Mouse (Mus musculus) neutrophil, adult 59 days (primary cell): ENCODE results near the gene Gpr135. TPM values are rescaled to one million over a fixed set of nuclear protein-coding genes. Genes with fewer than 3 reads are reported as not detected.

Experiments used
- total RNA-seq, 2 experiments: library from RNA; stranded (reverse); gene quantifications; 1 replicate in 1 of 2; 2 replicates in 1 of 2; pipeline ENCODE4 v1.2.4; 2023

Gpr135 gene
- total RNA-seq: under 1 TPM in 1 of 2 experiments, not detected in 1; 0.11 TPM

DNA sequence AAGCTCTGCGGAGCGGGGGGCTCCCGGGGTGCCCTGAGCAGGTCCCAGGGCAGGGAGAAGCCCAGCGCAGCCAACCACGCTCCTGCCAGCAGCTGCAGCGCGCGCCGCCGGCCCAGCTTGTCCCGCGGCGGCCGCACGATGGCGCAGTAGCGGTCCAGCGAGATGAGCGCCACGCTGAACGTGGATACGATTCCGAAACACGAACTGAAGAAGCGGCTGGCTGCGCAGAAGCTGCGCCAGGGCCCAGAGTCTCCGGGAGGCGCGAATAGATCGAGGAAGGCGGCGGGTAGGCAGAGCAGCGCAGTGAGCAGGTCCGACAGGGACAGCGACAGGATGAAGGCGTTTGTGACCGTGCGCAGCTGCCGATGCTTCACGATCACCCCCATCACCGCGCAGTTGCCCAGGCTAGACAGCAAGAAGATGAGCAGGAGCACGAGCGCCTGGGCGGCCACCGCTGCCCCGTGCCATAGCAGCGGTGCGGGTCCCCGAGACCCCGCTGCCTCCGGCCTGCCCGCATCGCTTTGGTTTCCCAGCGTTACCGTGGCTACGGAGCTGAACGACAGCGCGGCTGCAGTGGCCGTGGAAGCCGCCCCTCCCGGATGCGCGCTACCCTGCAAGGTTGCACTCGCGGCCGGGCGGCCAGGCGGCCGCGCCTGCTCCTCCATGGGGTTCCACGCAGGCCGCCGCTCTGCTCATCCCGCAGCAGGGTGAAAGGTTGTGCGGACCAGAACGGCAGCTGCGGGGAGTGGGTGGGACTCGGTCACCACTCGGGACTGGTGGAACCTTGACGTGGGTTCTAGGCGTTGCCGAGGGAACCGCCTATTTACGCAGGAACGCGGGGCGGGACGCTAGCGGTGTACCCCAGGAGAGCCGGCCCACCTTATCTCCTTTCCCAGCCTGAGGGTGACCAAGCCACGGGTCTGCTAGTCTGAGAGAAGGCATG, at the start of gene Gpr135:
Gpr135 (minus strand) TSS at position 799 of the 943 bp plus-strand sequence.

DNA sequence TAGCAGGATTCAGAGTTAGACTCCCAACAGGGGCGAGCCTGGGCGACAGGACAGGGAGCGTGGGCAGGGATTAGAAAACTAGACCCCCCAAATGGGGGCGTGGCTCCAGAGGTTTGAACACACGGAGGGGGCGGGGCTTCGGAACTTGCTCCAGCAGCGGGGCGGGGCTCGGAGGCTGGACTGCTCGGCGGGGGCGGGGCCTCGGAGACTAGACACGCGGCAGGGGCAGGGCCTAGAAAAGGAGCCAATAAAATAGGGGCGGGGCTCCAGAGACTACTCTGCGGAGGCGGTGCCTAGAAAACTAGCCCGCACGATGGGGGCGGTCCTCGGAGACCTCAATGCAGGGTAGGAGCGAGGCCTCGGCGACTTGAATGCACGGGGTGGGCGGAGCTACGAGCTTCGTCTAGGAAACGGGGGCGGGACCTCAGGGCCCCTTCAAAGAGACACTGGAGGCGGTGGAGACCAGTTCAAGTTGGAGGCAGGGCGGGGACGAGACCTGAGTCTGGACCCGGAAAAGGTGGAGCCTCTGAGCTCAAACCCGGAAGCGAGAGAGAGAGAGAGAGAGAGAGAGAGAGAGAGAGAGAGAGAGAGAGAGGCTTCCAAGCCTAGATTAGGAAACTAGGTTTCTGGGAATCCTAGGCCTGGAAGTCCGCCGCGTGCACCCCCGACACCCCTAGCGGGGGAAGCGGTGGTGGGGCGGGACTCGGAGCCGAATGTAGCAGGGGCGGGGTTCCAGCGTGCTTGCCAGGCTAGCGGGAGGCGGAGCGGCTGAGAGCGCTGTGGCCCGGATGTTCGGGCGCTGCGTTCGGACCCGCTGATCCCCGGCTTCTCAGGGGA, 14.6 kb upstream of the Gpr135 start, which contains the start of the genes L3hypdh and Jkamp:
L3hypdh (minus strand) TSS at position 111 of the 837 bp plus-strand sequence.
Jkamp (plus strand) TSS at position 261 of the 837 bp plus-strand sequence.

Other genes starting within 250 kb of the Gpr135 start
- gene Daam1, start 240.0 kb downstream of the Gpr135 start, total RNA-seq: 10 to 100 TPM; 12.6 to 16.3 TPM
- under 1 TPM; 0.18 to 0.68 TPM for gene L3hypdh, start 14.3 kb upstream of the Gpr135 start, total RNA-seq
- gene Jkamp, start 14.5 kb upstream of the Gpr135 start, total RNA-seq: 10 to 100 TPM; 15.9 TPM
- gene Ccdc175, start 113.9 kb upstream of the Gpr135 start, total RNA-seq: not detected